In genomic region chr8:8649944-8650343, GRCm38 (mm10) we compare ENCODE assay signal across 9 mouse cellular contexts. TPM values are rescaled to one million over a fixed set of nuclear protein-coding genes. Genes with fewer than 3 reads are reported as not detected.
DNase-seq lines count a peak whose midpoint lies in the region; ATAC-seq lines count a peak whose summit lies in the region.
"Had no signal": no experiment of that assay in that cellular context is flagged by ENCODE, and none has a peak within 500 bp of the region (broad histone marks: within the 10 kb centered on the region; RNA-seq: fewer than 3 reads in every experiment).

No protein-coding gene starts in this region.

- H3K4me3 ChIP-seq in hindbrain, embryonic 15.5 days = no peak overlapping the region
- H3K4me3 ChIP-seq in limb, embryonic 15.5 days = no peak overlapping the region
- H3K4me3 ChIP-seq: liver, embryonic 13.5 days had no signal

- no peaks in the 10 kb centered on the region for H3K27me3 ChIP-seq in hindbrain, embryonic 15.5 days
- no peaks in the 10 kb centered on the region for H3K27me3 ChIP-seq in limb, embryonic 15.5 days

- H3K9ac ChIP-seq in hindbrain, embryonic 15.5 days = no peak overlapping the region
- no peak overlapping the region for H3K9ac ChIP-seq in limb, embryonic 15.5 days
- H3K9ac ChIP-seq: liver, embryonic 13.5 days had no signal

- H3K27ac ChIP-seq in hindbrain, embryonic 15.5 days (replicated peaks) = peak overlapping the region; percentile 36; the same call in 1 of the 2 replicates
- H3K27ac ChIP-seq in limb, embryonic 15.5 days = peak overlapping the region; percentile 76
- H3K27ac ChIP-seq: liver, embryonic 13.5 days had no signal

- H3K4me2 ChIP-seq in hindbrain, embryonic 15.5 days = no peak overlapping the region
- H3K4me2 ChIP-seq in limb, embryonic 15.5 days = peak overlapping the region; percentile 17; the same call in 1 of the 2 replicates
- H3K4me2 ChIP-seq: liver, embryonic 13.5 days had no signal

- H3K9me3 ChIP-seq in hindbrain, embryonic 15.5 days = no peaks in the 10 kb centered on the region
- H3K9me3 ChIP-seq in limb, embryonic 15.5 days = no peaks in the 10 kb centered on the region
- H3K9me3 ChIP-seq: liver, embryonic 13.5 days had no signal

- ATAC-seq in cerebellum, adult (ENCODE audit: insufficient number of reproducible peaks, low FRiP score, low TSS enrichment) = peak; percentile 16; the same call in 1 of the 2 replicates
- ATAC-seq in hindbrain, embryonic 15.5 days (ENCODE audit: low FRiP score, low read depth) = peak; percentile 20; the same call in 1 of the 2 replicates
- ATAC-seq in limb, embryonic 15.5 days (ENCODE audit: insufficient number of reproducible peaks, low FRiP score, low TSS enrichment, low read depth) = no peak
- no peak for ATAC-seq in erythroblast, adult 5-6 weeks (replicated peaks; ENCODE audit: low FRiP score, poor library complexity, severe bottlenecking)

- WGBS in hindbrain, embryonic 15.5 days = 38% methylated on average over 8 of the region's 8 CpGs
- 24% methylated on average over 8 of the region's 8 CpGs for WGBS in limb, embryonic 15.5 days

- H3K4me1 ChIP-seq in hindbrain, embryonic 15.5 days (replicated peaks) = peaks cover 73% of the 10 kb centered on the region
- H3K4me1 ChIP-seq in limb, embryonic 15.5 days = peaks cover 72% of the 10 kb centered on the region
- H3K4me1 ChIP-seq: liver, embryonic 13.5 days had no signal

- H3K36me3 ChIP-seq in hindbrain, embryonic 15.5 days = no peaks in the 10 kb centered on the region
- 0 out of 2 replicates have a peak, but pooled peaks cover 3% of the 10 kb centered on the region for H3K36me3 ChIP-seq in limb, embryonic 15.5 days
- H3K36me3 ChIP-seq: liver, embryonic 13.5 days had no signal

- DNase-seq in cerebellum, adult 11-12 months = no peak
- peak; percentile 81 for DNase-seq in right cerebral cortex, adult 18-20 months
- no peak for DNase-seq in right cerebral cortex, postnatal 25 days
- no peak for DNase-seq in ovary, postnatal 14 days (ENCODE audit: low spot score)
- DNase-seq: liver, embryonic 13.5 days had no signal

RNA-seq across cellular contexts. Expression of gene Efnb2, which starts 11.1 kb away (rescaled TPM):
- 17.8 and 21.5 TPM in 2 replicates for polyA plus RNA-seq in hindbrain, embryonic 15.5 days (2015; fragmentation: Nextera tagmentation; extraction: Ambion mirVana)
- 20.8 and 29.9 TPM in 2 replicates for polyA plus RNA-seq in limb, embryonic 15.5 days (2015; fragmentation: Nextera tagmentation; extraction: Ambion mirVana)
- not detected in 2 replicates for total RNA-seq in erythroblast, adult 5-6 weeks (2015; ENCODE audit: low replicate concordance)
- not detected in 2 replicates for total RNA-seq in erythroblast, adult 5-6 weeks (2017; ENCODE audit: low replicate concordance)

RNA-seq across cellular contexts. Expression of gene Arglu1, which starts 40.4 kb away (rescaled TPM):
- 149 and 154 TPM in 2 replicates for polyA plus RNA-seq in hindbrain, embryonic 15.5 days (2015; fragmentation: Nextera tagmentation; extraction: Ambion mirVana)
- 111 and 137 TPM in 2 replicates for polyA plus RNA-seq in limb, embryonic 15.5 days (2015; fragmentation: Nextera tagmentation; extraction: Ambion mirVana)
- 24.6 and 28.0 TPM in 2 replicates for total RNA-seq in erythroblast, adult 5-6 weeks (2015; ENCODE audit: low replicate concordance)
- 39.0 and 59.4 TPM in 2 replicates for total RNA-seq in erythroblast, adult 5-6 weeks (2017; ENCODE audit: low replicate concordance)

Comparison
In these comparisons a context has a peak if more than half of its experiments do, and no peak if none do; other contexts are left out.
1. ATAC-seq: peak in cerebellum, adult (single experiment) and hindbrain, embryonic 15.5 days (single experiment); none in limb, embryonic 15.5 days (single experiment) and erythroblast, adult 5-6 weeks (single experiment).